Mouse (Mus musculus): ENCODE measurements around the gene Endog. TPM values are rescaled to one million over a fixed set of nuclear protein-coding genes. Genes with fewer than 3 reads are reported as not detected.
A peak's percentile ranks its signal among the peaks of the same experiment; 100 is the strongest.
"Not testable (repeated sequence)": the region's sequence is repeated elsewhere in the genome, so short reads cannot be mapped to it uniquely, and the experiment has no call there.

The Endog gene
- 15.6 and 17.3 TPM in 2 replicates for polyA plus RNA-seq (2015; fragmentation: Nextera tagmentation; extraction: Ambion mirVana)

- WGBS, result under 1% methylated on average over 74 of the region's 75 CpGs
- H3K4me3 ChIP-seq, result peak within 1 kb of the TSS; percentile 58
- peak; percentile 96 for ATAC-seq (ENCODE audit: low read depth)
Measured at GRCm38 (mm10) chr2:30171371-30171996, at the start of gene Endog. Gene Endog (plus strand): TSS chr2:30171493.

GRCm38 (mm10) chr2:30122766-30123165, 48.5 kb upstream of the Endog start:
- H3K36me3 ChIP-seq, result 0 out of 2 replicates have a peak, but pooled peaks cover 5% of the 10 kb centered on the region
- no peak overlapping the region for H3K27ac ChIP-seq (replicated peaks)
- H3K4me1 ChIP-seq (replicated peaks), result peaks cover 48% of the 10 kb centered on the region
- H3K4me3 ChIP-seq, result peak overlapping the region; percentile 77; the same call in 1 of the 2 replicates
- peak overlapping the region; percentile 97 for H3K4me2 ChIP-seq
- H3K9me3 ChIP-seq, result no peaks in the 10 kb centered on the region
- no peaks in the 10 kb centered on the region for H3K27me3 ChIP-seq
- WGBS, result 90% methylated on average over 5 of the region's 5 CpGs
- no peak for ATAC-seq (ENCODE audit: low read depth)
- H3K9ac ChIP-seq, result no peak overlapping the region

More at GRCm38 (mm10) chr2:30171371-30171996, at the start of gene Endog:
- H3K9ac ChIP-seq, result peak within 1 kb of the TSS; percentile 82
- 0 out of 2 replicates have a peak, but pooled peaks cover 5% of the 10 kb centered on the region for H3K9me3 ChIP-seq
- H3K36me3 ChIP-seq, result peaks cover 40% of the 10 kb centered on the region
- H3K4me2 ChIP-seq, result peak within 1 kb of the TSS; percentile 95
- H3K4me1 ChIP-seq (replicated peaks), result peaks cover 14% of the 10 kb centered on the region
- peak within 1 kb of the TSS; percentile 93 for H3K27ac ChIP-seq (replicated peaks)
- H3K27me3 ChIP-seq, result no peaks in the 10 kb centered on the region

DNA sequence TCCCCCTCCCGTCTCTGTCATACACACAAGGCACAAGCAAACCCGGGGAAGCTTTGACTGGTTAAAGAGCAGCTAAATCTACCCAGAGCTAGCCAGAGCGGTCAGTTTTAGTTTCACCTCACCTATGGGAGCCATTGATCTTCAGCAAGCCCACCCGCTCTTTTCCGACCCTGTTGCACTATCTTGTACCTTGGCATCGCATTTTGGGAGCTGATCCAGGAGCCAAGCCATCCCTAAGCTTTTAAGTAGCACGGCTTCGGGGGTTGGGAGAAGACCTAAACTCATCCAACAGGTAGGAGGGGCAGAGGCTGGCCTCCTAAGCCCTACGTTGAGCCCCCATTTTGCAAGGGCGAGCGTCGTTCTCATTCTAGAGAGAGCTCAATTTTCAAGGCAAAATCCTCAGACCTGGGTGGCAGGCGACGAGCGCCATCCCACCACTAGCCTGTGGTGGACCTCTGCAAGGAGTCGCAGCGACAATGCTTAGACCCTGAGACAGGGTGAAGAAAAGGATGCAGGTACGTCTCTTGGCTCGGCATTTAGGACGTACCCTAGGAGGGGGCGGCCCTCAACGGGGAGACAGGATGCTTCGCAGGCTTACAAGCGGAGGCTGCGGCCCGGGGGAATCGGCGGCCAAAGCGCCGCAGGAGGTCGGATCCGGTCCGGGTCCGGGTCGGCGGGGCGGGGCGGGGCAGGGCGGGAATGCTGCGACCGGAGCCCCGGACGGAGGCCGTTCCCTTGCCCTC, 47.4 kb upstream of the Endog start:
- H3K36me3 ChIP-seq, result 0 out of 2 replicates have a peak, but pooled peaks cover 5% of the 10 kb centered on the region
- peak overlapping the region; percentile 90 for H3K9ac ChIP-seq
- peak overlapping the region; percentile 97 for H3K4me2 ChIP-seq
- H3K9me3 ChIP-seq, result no peaks in the 10 kb centered on the region
- H3K27ac ChIP-seq (replicated peaks), result peak overlapping the region; percentile 93
- WGBS, result 1% methylated on average over 42 of the region's 44 CpGs
- ATAC-seq (ENCODE audit: low read depth), result peak; percentile 69
- H3K4me1 ChIP-seq (replicated peaks), result peaks cover 45% of the 10 kb centered on the region
- no peaks in the 10 kb centered on the region for H3K27me3 ChIP-seq
- H3K4me3 ChIP-seq, result peak overlapping the region; percentile 77

DNA sequence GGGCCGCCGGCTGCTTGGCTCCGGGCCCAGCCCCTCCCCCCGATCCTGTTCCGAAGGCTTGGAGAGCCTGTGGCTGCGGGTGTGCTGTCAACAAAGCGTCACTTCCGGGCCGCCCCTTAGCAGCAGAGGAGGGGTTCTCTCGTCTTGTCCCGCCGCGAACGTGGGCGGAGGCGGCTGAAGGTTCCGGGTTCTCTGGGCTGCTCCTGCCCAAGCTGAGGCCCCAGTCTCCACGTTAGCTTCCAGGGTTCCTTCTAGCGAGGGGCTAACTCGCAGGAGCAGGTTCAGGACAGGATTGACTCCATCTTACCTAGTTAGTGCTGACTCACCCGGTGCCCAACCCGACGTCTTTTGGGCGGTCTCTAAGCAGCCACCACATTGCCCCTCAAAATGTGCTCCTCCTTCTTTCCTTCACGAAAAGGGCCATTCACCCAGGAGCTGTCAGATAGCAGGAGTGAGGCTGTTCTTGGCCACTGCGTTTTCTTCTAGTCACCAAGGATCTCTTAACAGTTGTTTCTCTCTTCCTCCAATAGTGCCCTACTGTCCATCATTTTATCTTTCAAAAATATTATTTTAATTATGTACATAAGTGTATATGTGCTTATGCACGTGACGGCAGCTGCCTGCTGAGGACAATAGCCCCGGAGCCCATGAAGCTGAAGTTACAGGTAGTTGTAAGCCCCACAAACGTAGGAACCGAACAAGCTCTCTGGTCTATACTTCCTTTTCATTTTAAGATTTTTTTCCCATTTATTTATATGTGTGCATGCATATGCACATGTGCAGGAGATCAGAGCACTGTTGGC, 46.6 kb upstream of the Endog start, which contains the start of gene Zer1:
Zer1 (minus strand) TSS at position 114 of the 803 bp plus-strand sequence.
- Histone ChIP-seq H3K36me3 (0 out of 2 replicates have a peak, but pooled peaks cover 5% of the 10 kb centered on the region), H3K4me3 (peak within 1 kb of the TSS; percentile 77), H3K27ac (replicated peaks) (peak within 1 kb of the TSS; percentile 93), H3K4me2 (peak within 1 kb of the TSS; percentile 97), H3K27me3 (no peaks in the 10 kb centered on the region), H3K9ac (peak within 1 kb of the TSS; percentile 90), H3K4me1 (replicated peaks) (peaks cover 38% of the 10 kb centered on the region), H3K9me3 (no peaks in the 10 kb centered on the region)
- WGBS, result 10% methylated on average over 31 of the region's 31 CpGs
- peak; percentile 96 for ATAC-seq (ENCODE audit: low read depth)

DNA sequence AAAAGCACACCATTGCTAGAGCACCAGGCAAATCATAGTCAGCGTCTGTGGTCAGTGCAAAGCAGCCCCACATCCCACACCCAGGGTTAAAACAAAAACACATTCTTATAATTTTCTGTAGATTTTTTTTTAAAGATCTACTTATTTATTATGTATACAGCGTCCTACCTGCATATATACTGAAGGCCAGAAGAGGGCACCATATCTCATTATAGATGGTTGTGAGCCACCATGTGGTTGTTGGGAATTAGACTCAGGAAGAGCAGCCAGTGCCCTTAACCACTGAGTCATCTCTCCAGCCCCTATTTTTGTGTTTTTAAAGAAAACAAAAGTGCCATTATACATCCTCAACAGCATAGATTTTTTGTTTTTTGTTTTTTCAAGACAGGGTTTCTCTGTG, 42.5 kb upstream of the Endog start:
- no peak overlapping the region for H3K9ac ChIP-seq
- H3K27me3 ChIP-seq, result no peaks in the 10 kb centered on the region
- 48% methylated on average over 2 of the region's 2 CpGs for WGBS
- H3K36me3 ChIP-seq, result no peaks in the 10 kb centered on the region
- no peak overlapping the region for H3K4me2 ChIP-seq
- peaks cover 18% of the 10 kb centered on the region for H3K4me1 ChIP-seq (replicated peaks)
- no peak overlapping the region for H3K27ac ChIP-seq (replicated peaks)
- no peaks in the 10 kb centered on the region for H3K9me3 ChIP-seq
- H3K4me3 ChIP-seq, result no peak overlapping the region
- ATAC-seq (ENCODE audit: low read depth), result no peak

- Histone ChIP-seq H3K27me3 (no peaks in the 10 kb centered on the region), H3K4me3 (no peak overlapping the region), H3K9me3 (no peaks in the 10 kb centered on the region), H3K4me1 (replicated peaks) (peaks cover 23% of the 10 kb centered on the region), H3K36me3 (no peaks in the 10 kb centered on the region), H3K4me2 (no peak overlapping the region), H3K27ac (replicated peaks) (no peak overlapping the region), H3K9ac (no peak overlapping the region)
- ATAC-seq (ENCODE audit: low read depth), result no peak
- 89% methylated on average over 4 of the region's 4 CpGs for WGBS
Measured at GRCm38 (mm10) chr2:30130156-30130555, 41.1 kb upstream of the Endog start.

DNA sequence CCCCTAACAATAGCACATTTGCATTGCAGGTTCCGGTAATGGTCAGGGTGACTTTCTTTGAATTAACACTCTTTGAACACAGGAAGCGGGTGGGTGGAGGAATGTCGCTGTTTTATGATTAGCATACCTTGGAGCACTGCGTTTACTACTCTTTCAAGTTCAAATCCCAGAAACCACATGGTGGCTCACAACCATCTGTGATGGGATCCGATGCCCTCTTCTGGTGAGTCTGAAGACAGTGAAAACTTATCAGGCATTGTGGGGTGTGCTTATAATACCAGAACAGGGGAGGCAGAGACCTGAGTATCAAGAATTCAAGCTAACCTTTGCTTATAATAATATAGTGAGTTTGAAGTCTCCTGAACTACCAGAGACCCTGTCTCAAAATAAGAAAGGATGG, 40.1 kb upstream of the Endog start:
- WGBS, result 60% methylated on average over 5 of the region's 5 CpGs
- ATAC-seq (ENCODE audit: low read depth); H3K9ac ChIP-seq: not testable (repeated sequence)

GRCm38 (mm10) chr2:30132801-30133612, 38.3 kb upstream of the Endog start:
- Histone ChIP-seq H3K36me3 (peaks cover 24% of the 10 kb centered on the region), H3K4me2 (peak overlapping the region; percentile 98), H3K9ac (peak overlapping the region; percentile 86), H3K27me3 (no peaks in the 10 kb centered on the region), H3K4me1 (replicated peaks) (peaks cover 31% of the 10 kb centered on the region), H3K27ac (replicated peaks) (peak overlapping the region; percentile 86; the same call in 1 of the 2 replicates), H3K9me3 (no peaks in the 10 kb centered on the region), H3K4me3 (peak overlapping the region; percentile 82)
- 25% methylated on average over 16 of the region's 16 CpGs for WGBS
- ATAC-seq (ENCODE audit: low read depth), result 0 out of 2 replicates have a peak, but pooled peaks have one; percentile 8

More for the DNA sequence above, 40.1 kb upstream of the Endog start:
- peaks cover 31% of the 10 kb centered on the region for H3K4me1 ChIP-seq (replicated peaks)
- not testable (repeated sequence) for H3K27me3 ChIP-seq; H3K9me3 ChIP-seq; H3K4me2 ChIP-seq; H3K27ac ChIP-seq (replicated peaks); H3K4me3 ChIP-seq; H3K36me3 ChIP-seq

DNA sequence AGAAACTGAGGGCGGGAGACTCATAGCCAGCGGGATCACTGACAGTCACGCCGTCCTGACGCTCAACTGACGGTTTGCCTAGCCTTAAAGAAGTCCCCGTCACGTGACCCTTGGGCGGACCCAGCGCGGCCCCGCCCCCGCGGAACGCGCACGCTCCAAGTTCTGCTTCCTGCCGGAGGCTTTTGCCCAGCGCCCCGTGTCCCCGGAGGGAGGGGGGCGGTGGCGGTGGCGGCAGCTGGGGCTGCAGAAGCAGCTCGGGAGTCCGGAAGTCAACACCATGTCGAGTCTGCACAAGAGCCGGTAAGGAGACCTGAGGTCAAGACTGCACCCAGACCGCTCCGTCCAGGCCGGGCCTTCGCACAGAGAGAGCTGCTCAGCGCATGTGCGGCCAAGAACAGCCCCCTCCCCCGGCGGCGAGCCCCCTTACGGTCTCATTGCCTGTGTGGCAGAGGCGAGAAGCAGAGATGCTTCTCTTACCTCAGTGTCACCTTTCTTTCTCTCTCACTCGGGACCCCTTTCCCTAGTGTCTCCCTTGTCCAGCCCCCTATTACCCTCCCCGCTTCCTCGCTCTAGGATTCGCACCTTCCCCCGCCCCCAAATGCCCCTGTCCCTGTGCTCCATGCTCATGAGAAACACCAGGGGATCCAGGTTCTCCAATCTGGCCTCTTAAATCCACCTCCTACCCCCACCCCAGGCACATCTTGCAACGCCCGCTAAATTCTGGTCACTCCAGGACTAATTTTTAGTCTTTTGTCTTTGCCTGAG, 37.5 kb upstream of the Endog start, which contains the start of gene Tbc1d13:
Tbc1d13 (plus strand) TSS at position 134 of the 765 bp plus-strand sequence.
- no peaks in the 10 kb centered on the region for H3K9me3 ChIP-seq
- H3K4me3 ChIP-seq, result peak within 1 kb of the TSS; percentile 82
- H3K4me1 ChIP-seq (replicated peaks), result peaks cover 31% of the 10 kb centered on the region
- H3K27ac ChIP-seq (replicated peaks), result peak within 1 kb of the TSS; percentile 86
- H3K27me3 ChIP-seq, result no peaks in the 10 kb centered on the region
- H3K4me2 ChIP-seq, result peak within 1 kb of the TSS; percentile 98
- peaks cover 28% of the 10 kb centered on the region for H3K36me3 ChIP-seq
- WGBS, result under 1% methylated on average over 46 of the region's 46 CpGs
- ATAC-seq (ENCODE audit: low read depth), result peak; percentile 94
- peak within 1 kb of the TSS; percentile 86 for H3K9ac ChIP-seq

DNA sequence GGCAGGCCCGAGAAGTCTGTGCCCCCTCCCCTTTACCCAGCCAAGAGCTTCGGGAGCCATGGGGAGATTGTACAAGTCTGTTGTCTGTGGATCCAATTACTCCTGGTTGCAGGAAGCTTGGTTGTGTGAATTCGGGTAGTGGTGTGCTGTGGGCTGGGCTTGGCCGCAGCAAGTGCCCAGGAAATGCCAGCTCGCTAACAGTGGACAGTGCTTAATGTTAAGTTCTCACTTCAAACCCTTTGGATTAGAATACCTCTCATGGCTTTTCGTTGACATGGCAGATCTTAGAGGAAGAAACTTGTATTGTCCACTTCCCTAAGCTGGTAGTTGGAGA, 36.9 kb upstream of the Endog start:
- Histone ChIP-seq H3K4me2 (peak overlapping the region; percentile 98), H3K4me3 (peak overlapping the region; percentile 82), H3K9ac (peak overlapping the region; percentile 86), H3K36me3 (peaks cover 32% of the 10 kb centered on the region), H3K4me1 (replicated peaks) (peaks cover 31% of the 10 kb centered on the region), H3K27ac (replicated peaks) (peak overlapping the region; percentile 86), H3K9me3 (no peaks in the 10 kb centered on the region), H3K27me3 (no peaks in the 10 kb centered on the region)
- ATAC-seq (ENCODE audit: low read depth), result no peak
- 26% methylated on average over 6 of the region's 6 CpGs for WGBS
